In the genomic region with DNA sequence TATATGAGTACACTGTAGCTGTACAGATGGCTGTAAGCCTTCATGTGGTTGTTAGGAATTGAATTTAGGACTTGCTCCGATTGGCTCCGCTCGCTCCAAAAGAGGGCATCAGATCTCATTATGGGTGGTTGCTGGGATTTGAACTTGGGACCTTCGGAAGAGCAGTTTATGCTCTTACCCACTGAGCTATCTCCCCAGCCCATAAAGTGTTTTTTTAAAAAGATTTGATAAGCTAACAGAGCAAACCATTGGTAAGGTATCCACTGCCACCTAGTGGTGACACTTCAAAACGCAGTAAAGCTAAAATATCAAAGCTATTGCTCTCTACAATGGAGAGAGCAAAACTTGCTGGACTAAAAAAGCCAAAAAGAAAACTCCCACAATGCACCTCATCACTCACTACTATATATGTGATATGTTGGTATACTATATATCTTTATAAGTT, we compare ENCODE assay signal across 8 mouse cellular contexts. TPM values are rescaled to one million over a fixed set of nuclear protein-coding genes. Genes with fewer than 3 reads are reported as not detected.
DNase-seq lines count a peak whose midpoint lies in the region; ATAC-seq and TF ChIP-seq lines count a peak whose summit lies in the region.

No protein-coding gene starts in this region.

- WGBS in embryonic facial prominence, embryonic 15.5 days, result 66% methylated on average over 5 of the region's 5 CpGs
- 67% methylated on average over 5 of the region's 5 CpGs for WGBS in hindbrain, embryonic 16.5 days
- WGBS in midbrain, embryonic 11.5 days, result 70% methylated on average over 5 of the region's 5 CpGs

- H3K4me1 ChIP-seq in embryonic facial prominence, embryonic 15.5 days, result no peaks in the 10 kb centered on the region
- H3K4me1 ChIP-seq in hindbrain, embryonic 16.5 days (ENCODE audit: control insufficient read depth, insufficient read depth, low read depth, low read length), result no peaks in the 10 kb centered on the region
- H3K4me1 ChIP-seq in midbrain, embryonic 11.5 days (ENCODE audit: control insufficient read depth, insufficient read depth, low read length), result no peaks in the 10 kb centered on the region

- ATAC-seq in embryonic facial prominence, embryonic 15.5 days (ENCODE audit: insufficient number of reproducible peaks, low FRiP score, low TSS enrichment, low read depth), result peak; percentile 29; the same call in 1 of the 2 replicates
- peak; percentile 72 for ATAC-seq in hindbrain, embryonic 16.5 days
- peak; percentile 67 for ATAC-seq in midbrain, embryonic 11.5 days (ENCODE audit: low FRiP score)

- no peak overlapping the region for H3K4me2 ChIP-seq in embryonic facial prominence, embryonic 15.5 days (replicated peaks)
- H3K4me2 ChIP-seq in hindbrain, embryonic 16.5 days (ENCODE audit: low read length), result no peak overlapping the region
- no peak overlapping the region for H3K4me2 ChIP-seq in midbrain, embryonic 11.5 days

- DNase-seq in layer of hippocampus, adult 11-12 months (ENCODE audit: low spot score), result peak; percentile 71
- DNase-seq in layer of hippocampus, postnatal 36 days, result no peak
- DNase-seq in brain, adult 2 months (ENCODE audit: low read depth, low spot score), result peak; percentile 85
- peak; percentile 42 to 43 for DNase-seq in left cerebral cortex, adult 2 months (ENCODE audit: extremely low spot score in 1 of 2, low spot score in 2 of 2)
- DNase-seq in midbrain, embryonic 11.5 days (ENCODE audit: low spot score, missing footprints), result peak; percentile 93
- peak; percentile 75 for DNase-seq in splenic B cell, adult 2 months (ENCODE audit: low read depth, low spot score)

- no peaks in the 10 kb centered on the region for H3K9me3 ChIP-seq in embryonic facial prominence, embryonic 15.5 days (replicated peaks)
- H3K9me3 ChIP-seq in hindbrain, embryonic 16.5 days (ENCODE audit: control insufficient read depth, low read length), result no peaks in the 10 kb centered on the region
- no peaks in the 10 kb centered on the region for H3K9me3 ChIP-seq in midbrain, embryonic 11.5 days (ENCODE audit: control insufficient read depth, low read length)

- peak; percentile 81 for TF ChIP-seq CTCF in left cerebral cortex, adult 2 months (IDR thresholded peaks at IDR 0.05)

- no peak overlapping the region for H3K9ac ChIP-seq in embryonic facial prominence, embryonic 15.5 days
- H3K9ac ChIP-seq in hindbrain, embryonic 16.5 days (ENCODE audit: low read depth, low read length), result no peak overlapping the region
- H3K9ac ChIP-seq in midbrain, embryonic 11.5 days (ENCODE audit: low read length), result no peak overlapping the region

- H3K27ac ChIP-seq in embryonic facial prominence, embryonic 15.5 days (replicated peaks), result no peak overlapping the region
- no peak overlapping the region for H3K27ac ChIP-seq in hindbrain, embryonic 16.5 days (ENCODE audit: low read depth, low read length)
- H3K27ac ChIP-seq in left cerebral cortex, adult 2 months, result no peak overlapping the region
- no peak overlapping the region for H3K27ac ChIP-seq in midbrain, embryonic 11.5 days (ENCODE audit: low read depth, low read length)

- no peak overlapping the region for H3K4me3 ChIP-seq in embryonic facial prominence, embryonic 15.5 days (replicated peaks)
- H3K4me3 ChIP-seq in hindbrain, embryonic 16.5 days (ENCODE audit: low read length), result no peak overlapping the region
- H3K4me3 ChIP-seq in left cerebral cortex, adult 2 months, result no peak overlapping the region
- no peak overlapping the region for H3K4me3 ChIP-seq in midbrain, embryonic 11.5 days (ENCODE audit: low read depth, low read length)

- H3K36me3 ChIP-seq in embryonic facial prominence, embryonic 15.5 days, result peaks cover 16% of the 10 kb centered on the region
- H3K36me3 ChIP-seq in hindbrain, embryonic 16.5 days (ENCODE audit: control insufficient read depth, insufficient read depth, low read length), result peaks cover 7% of the 10 kb centered on the region
- peaks cover 2% of the 10 kb centered on the region; the same call in 1 of the 2 replicates for H3K36me3 ChIP-seq in midbrain, embryonic 11.5 days (ENCODE audit: control insufficient read depth, insufficient read depth, low read length)
- H3K36me3 ChIP-seq in splenic B cell, adult 2 months (ENCODE audit: control insufficient read depth, insufficient read depth, low read length, poor library complexity, severe bottlenecking), result peaks cover 7% of the 10 kb centered on the region; the same call in 1 of the 2 replicates

- intact Hi-C loops in left cerebral cortex, adult 2 months (cut with DNase I), result loop anchor here (1.0 kb wide), 1 partner anchor 97 kb away; no protein-coding TSS in a partner anchor

- H3K27me3 ChIP-seq in embryonic facial prominence, embryonic 15.5 days, result no peaks in the 10 kb centered on the region
- no peaks in the 10 kb centered on the region for H3K27me3 ChIP-seq in hindbrain, embryonic 16.5 days (replicated peaks; ENCODE audit: control insufficient read depth, insufficient read depth, low read length)
- H3K27me3 ChIP-seq in midbrain, embryonic 11.5 days (ENCODE audit: control insufficient read depth, insufficient read depth, low read length), result no peaks in the 10 kb centered on the region
- no peaks in the 10 kb centered on the region for H3K27me3 ChIP-seq in splenic B cell, adult 2 months (ENCODE audit: control insufficient read depth, insufficient read depth, low read length, poor library complexity, severe bottlenecking)

RNA-seq across cellular contexts. Expression of gene Lmod2, which starts 30.0 kb away (rescaled TPM):
- not detected for total RNA-seq in layer of hippocampus, postnatal 36 days (2021)
- polyA plus RNA-seq in embryonic facial prominence, embryonic 15.5 days (2015; fragmentation: Nextera tagmentation; extraction: Ambion mirVana), result 2.7 and 3.9 TPM in 2 replicates
- polyA plus RNA-seq in hindbrain, embryonic 16.5 days (2015; fragmentation: Nextera tagmentation; extraction: Ambion mirVana), result 0.30 TPM in 1 of 2 replicates, not detected in the other
- total RNA-seq in left cerebral cortex, adult 2 months (2021), result not detected
- polyA plus RNA-seq in midbrain, embryonic 11.5 days (2014; fragmentation: Nextera tagmentation; extraction: Ambion mirVana), result not detected in 2 replicates

RNA-seq across cellular contexts. Expression of gene Wasl, which starts 37.2 kb away (rescaled TPM):
- 100 to 1,000 TPM; 147 to 150 TPM for total RNA-seq in layer of hippocampus, postnatal 36 days (2021)
- 67.5 and 76.6 TPM in 2 replicates for polyA plus RNA-seq in embryonic facial prominence, embryonic 15.5 days (2015; fragmentation: Nextera tagmentation; extraction: Ambion mirVana)
- 52.2 and 61.3 TPM in 2 replicates for polyA plus RNA-seq in hindbrain, embryonic 16.5 days (2015; fragmentation: Nextera tagmentation; extraction: Ambion mirVana)
- 100 to 1,000 TPM; 123 to 124 TPM for total RNA-seq in left cerebral cortex, adult 2 months (2021)
- polyA plus RNA-seq in midbrain, embryonic 11.5 days (2014; fragmentation: Nextera tagmentation; extraction: Ambion mirVana), result 47.0 and 50.7 TPM in 2 replicates

Comparison
In these comparisons a context has a peak if more than half of its experiments do, and no peak if none do; other contexts are left out.
1. DNase-seq: peak in layer of hippocampus, adult 11-12 months (single experiment), brain, adult 2 months (single experiment), left cerebral cortex, adult 2 months (2 of 2), midbrain, embryonic 11.5 days (single experiment) and splenic B cell, adult 2 months (single experiment); none in layer of hippocampus, postnatal 36 days (0 of 2).
2. Peak in every context shown above with its lines, with median percentiles within 50 percentile points of each other: ATAC-seq.